Mouse (Mus musculus): Measurements from ENCODE around the gene Fgf5.

- no peak for TF ChIP-seq CTCF (IDR thresholded peaks at IDR 0.05; ENCODE audit: borderline replicate concordance, insufficient read depth, low read depth, low read length)
- no peak for TF ChIP-seq POLR2A (IDR thresholded peaks at IDR 0.05; ENCODE audit: borderline replicate concordance, insufficient read depth, low read length)
Measured at GRCm38 (mm10) chr5:98290642-98291041, 36.7 kb downstream of the Fgf5 start.

All from cerebellum, adult 2 months (tissue).